Mouse (Mus musculus) embryo, embryonic 10.5 days (tissue): Measurements from ENCODE around the gene Cd274.
"Not testable (repeated sequence)": the region's sequence is repeated elsewhere in the genome, so short reads cannot be mapped to it uniquely, and the experiment has no call there.

Source experiments
- DNase-seq: peaks from one replicate; pipeline ENCODE4 v3.0.0-alpha.2; 2015; ENCODE audit warnings: low spot score

The Cd274 gene

GRCm38 (mm10) chr19:29394721-29395120, 27.5 kb downstream of the Cd274 start:
- no peak for DNase-seq

GRCm38 (mm10) chr19:29396353-29396752, 29.1 kb downstream of the Cd274 start:
- DNase-seq: no peak

- DNase-seq: no peak
Observed at GRCm38 (mm10) chr19:29399786-29400185, 32.5 kb downstream of the Cd274 start.

- DNase-seq: no peak
Observed at GRCm38 (mm10) chr19:29400466-29400865, 33.2 kb downstream of the Cd274 start.

GRCm38 (mm10) chr19:29402621-29403020, 35.4 kb downstream of the Cd274 start:
- no peak for DNase-seq

GRCm38 (mm10) chr19:29403251-29403650, 36.0 kb downstream of the Cd274 start:
- DNase-seq: no peak

GRCm38 (mm10) chr19:29405388-29405787, 38.1 kb downstream of the Cd274 start:
- DNase-seq: no peak

- no peak for DNase-seq
Observed at GRCm38 (mm10) chr19:29406042-29407017, 39.1 kb downstream of the Cd274 start.

- DNase-seq: no peak
Observed at GRCm38 (mm10) chr19:29410619-29411018, 43.4 kb downstream of the Cd274 start, which contains the start of gene Pdcd1lg2. Gene Pdcd1lg2, plus strand, starts transcription at chr19:29410919.

- DNase-seq: peak; percentile 36
Observed at GRCm38 (mm10) chr19:29412476-29413420, 45.5 kb downstream of the Cd274 start.

- DNase-seq: no peak
Observed at GRCm38 (mm10) chr19:29414513-29414912, 47.3 kb downstream of the Cd274 start.

GRCm38 (mm10) chr19:29414917-29415316, 47.7 kb downstream of the Cd274 start:
- DNase-seq: not testable (repeated sequence)

GRCm38 (mm10) chr19:29416393-29416902, 49.2 kb downstream of the Cd274 start:
- DNase-seq: no peak

GRCm38 (mm10) chr19:29417188-29417587, 49.9 kb downstream of the Cd274 start:
- no peak for DNase-seq

- DNase-seq: no peak
Observed at GRCm38 (mm10) chr19:29417894-29418293, 50.6 kb downstream of the Cd274 start.

GRCm38 (mm10) chr19:29418661-29419115, 51.4 kb downstream of the Cd274 start:
- peak; percentile 35 for DNase-seq

- DNase-seq: no peak
Observed at GRCm38 (mm10) chr19:29419506-29419905, 52.3 kb downstream of the Cd274 start.

GRCm38 (mm10) chr19:29419946-29420345, 52.7 kb downstream of the Cd274 start:
- DNase-seq: no peak

- no peak for DNase-seq
Observed at GRCm38 (mm10) chr19:29420397-29420796, 53.1 kb downstream of the Cd274 start.

- no peak for DNase-seq
Observed at GRCm38 (mm10) chr19:29422013-29422645, 54.9 kb downstream of the Cd274 start.

GRCm38 (mm10) chr19:29422796-29423195, 55.5 kb downstream of the Cd274 start:
- no peak for DNase-seq

GRCm38 (mm10) chr19:29430516-29430915, 63.3 kb downstream of the Cd274 start:
- no peak for DNase-seq
